Mouse (Mus musculus) cerebral cortex, adult 2 months (tissue): ENCODE data around the gene Tenm4.

Experiments
- WGBS: fragments of 180-500 bp; shearing (Covaris S2); methylation state at CpG from one replicate; pipeline ENCODE4 v1.1.7; 2018; 5-methylcytosine and 5-hydroxymethylcytosine counted together

The Tenm4 gene

GRCm38 (mm10) chr7:96817030-96817674, 646.1 kb downstream of the Tenm4 start:
- 56% methylated on average over 6 of the region's 6 CpGs for WGBS

- WGBS: 85% methylated on average over 6 of the region's 6 CpGs
Measured at GRCm38 (mm10) chr7:96818236-96818916, 647.3 kb downstream of the Tenm4 start.

GRCm38 (mm10) chr7:96819538-96819937, 648.5 kb downstream of the Tenm4 start:
- 65% methylated on average over 3 of the region's 3 CpGs for WGBS

GRCm38 (mm10) chr7:96820343-96820742, 649.3 kb downstream of the Tenm4 start:
- 61% methylated on average over 6 of the region's 6 CpGs for WGBS

GRCm38 (mm10) chr7:96826101-96826500, 655.1 kb downstream of the Tenm4 start:
- 75% methylated on average over 6 of the region's 6 CpGs for WGBS

- 84% methylated on average over 6 of the region's 6 CpGs for WGBS
Measured at GRCm38 (mm10) chr7:96826672-96827071, 655.6 kb downstream of the Tenm4 start.

GRCm38 (mm10) chr7:96832551-96832950, 661.5 kb downstream of the Tenm4 start:
- 33% methylated on average over 9 of the region's 9 CpGs for WGBS

- WGBS: 69% methylated on average over 3 of the region's 3 CpGs
Measured at GRCm38 (mm10) chr7:96833012-96833411, 662.0 kb downstream of the Tenm4 start.

GRCm38 (mm10) chr7:96834681-96835289, 663.7 kb downstream of the Tenm4 start:
- WGBS: 45% methylated on average over 6 of the region's 6 CpGs

GRCm38 (mm10) chr7:96835313-96835712, 664.3 kb downstream of the Tenm4 start:
- WGBS: 49% methylated on average over 2 of the region's 2 CpGs

GRCm38 (mm10) chr7:96838271-96838841, 667.3 kb downstream of the Tenm4 start:
- WGBS: 52% methylated on average over 8 of the region's 8 CpGs

- WGBS: 58% methylated on average over 4 of the region's 4 CpGs
Measured at GRCm38 (mm10) chr7:96838926-96839325, 667.9 kb downstream of the Tenm4 start.

GRCm38 (mm10) chr7:96839586-96839985, 668.5 kb downstream of the Tenm4 start:
- 82% methylated on average over 4 of the region's 4 CpGs for WGBS

GRCm38 (mm10) chr7:96842477-96843255, 671.6 kb downstream of the Tenm4 start:
- 88% methylated on average over 12 of the region's 12 CpGs for WGBS

- 79% methylated on average over 8 of the region's 8 CpGs for WGBS
Measured at GRCm38 (mm10) chr7:96844104-96844894, 673.3 kb downstream of the Tenm4 start.

GRCm38 (mm10) chr7:96852781-96853180, 681.7 kb downstream of the Tenm4 start:
- WGBS: 95% methylated on average over 2 of the region's 2 CpGs

- 68% methylated on average over 5 of the region's 5 CpGs for WGBS
Measured at GRCm38 (mm10) chr7:96855867-96856406, 684.9 kb downstream of the Tenm4 start.

- 79% methylated on average over 4 of the region's 4 CpGs for WGBS
Measured at GRCm38 (mm10) chr7:96856518-96856917, 685.5 kb downstream of the Tenm4 start.

GRCm38 (mm10) chr7:96859077-96859476, 688.0 kb downstream of the Tenm4 start:
- WGBS: 83% methylated on average over 2 of the region's 2 CpGs

- 89% methylated on average over 5 of the region's 5 CpGs for WGBS
Measured at GRCm38 (mm10) chr7:96859684-96860083, 688.6 kb downstream of the Tenm4 start.

GRCm38 (mm10) chr7:96860650-96861049, 689.6 kb downstream of the Tenm4 start:
- 73% methylated on average over 4 of the region's 4 CpGs for WGBS
